Mouse (Mus musculus) liver, adult (tissue): ENCODE measurements around the gene Herc4.

ENCODE experiments used
- GATA4 ChIP-seq: IDR thresholded peaks from 2 replicates; pipeline ENCODE4 v1.6.1; 2014; ENCODE audit warnings: mild to moderate bottlenecking, low read length; ENCODE audit not compliant: insufficient replicate concordance

The Herc4 gene

GRCm38 (mm10) chr10:63243493-63244054 is at the start of gene Herc4:
TSS of gene Herc4 (plus strand) at chr10:63243810.
- TF ChIP-seq GATA4: no peak; the same call in 1 of the 2 replicates

- TF ChIP-seq GATA4: no peak
Observed at GRCm38 (mm10) chr10:63199008-63199407, 44.6 kb upstream of the Herc4 start.

- TF ChIP-seq GATA4: no peak
Observed at GRCm38 (mm10) chr10:63201534-63201933, 42.1 kb upstream of the Herc4 start.

GRCm38 (mm10) chr10:63203002-63203401 is 40.6 kb upstream of the Herc4 start:
- no peak for TF ChIP-seq GATA4

- no peak for TF ChIP-seq GATA4
Observed at GRCm38 (mm10) chr10:63203728-63204127, 39.9 kb upstream of the Herc4 start, which contains the start of gene Mypn. TSS of gene Mypn (minus strand) at chr10:63203952.

GRCm38 (mm10) chr10:63208871-63209270 is 34.7 kb upstream of the Herc4 start:
- no peak for TF ChIP-seq GATA4

- TF ChIP-seq GATA4: no peak
Observed at GRCm38 (mm10) chr10:63221081-63221783, 22.4 kb upstream of the Herc4 start.

- no peak for TF ChIP-seq GATA4
Observed at GRCm38 (mm10) chr10:63224341-63224740, 19.3 kb upstream of the Herc4 start.

GRCm38 (mm10) chr10:63230266-63230665 is 13.3 kb upstream of the Herc4 start:
- TF ChIP-seq GATA4: no peak

GRCm38 (mm10) chr10:63230854-63231253 is 12.8 kb upstream of the Herc4 start:
- TF ChIP-seq GATA4: no peak

- no peak for TF ChIP-seq GATA4
Observed at GRCm38 (mm10) chr10:63231630-63232029, 12.0 kb upstream of the Herc4 start.

- no peak for TF ChIP-seq GATA4
Observed at GRCm38 (mm10) chr10:63234133-63234532, 9.5 kb upstream of the Herc4 start.

- no peak for TF ChIP-seq GATA4
Observed at GRCm38 (mm10) chr10:63235889-63236288, 7.7 kb upstream of the Herc4 start.

GRCm38 (mm10) chr10:63236663-63237062 is 6.9 kb upstream of the Herc4 start:
- TF ChIP-seq GATA4: no peak

- TF ChIP-seq GATA4: no peak
Observed at GRCm38 (mm10) chr10:63237206-63237605, 6.4 kb upstream of the Herc4 start.

- no peak for TF ChIP-seq GATA4
Observed at GRCm38 (mm10) chr10:63238090-63238489, 5.5 kb upstream of the Herc4 start.

- no peak for TF ChIP-seq GATA4
Observed at GRCm38 (mm10) chr10:63239848-63240247, 3.8 kb upstream of the Herc4 start.
